Mouse (Mus musculus) erythroblast, embryonic 14.5 days (primary cell): ENCODE measurements around the gene Gpr107.

Experiments used
- GATA1 ChIP-seq: IDR thresholded peaks from 2 replicates; pipeline ENCODE4 v1.6.1; 2012; ENCODE audit warnings: low read length, inconsistent platforms, mixed read lengths
- TAL1 ChIP-seq: IDR thresholded peaks from 3 replicates; pipeline ENCODE4 v1.6.1; 2012; ENCODE audit warnings: low read length, inconsistent platforms, mixed read lengths

DNA sequence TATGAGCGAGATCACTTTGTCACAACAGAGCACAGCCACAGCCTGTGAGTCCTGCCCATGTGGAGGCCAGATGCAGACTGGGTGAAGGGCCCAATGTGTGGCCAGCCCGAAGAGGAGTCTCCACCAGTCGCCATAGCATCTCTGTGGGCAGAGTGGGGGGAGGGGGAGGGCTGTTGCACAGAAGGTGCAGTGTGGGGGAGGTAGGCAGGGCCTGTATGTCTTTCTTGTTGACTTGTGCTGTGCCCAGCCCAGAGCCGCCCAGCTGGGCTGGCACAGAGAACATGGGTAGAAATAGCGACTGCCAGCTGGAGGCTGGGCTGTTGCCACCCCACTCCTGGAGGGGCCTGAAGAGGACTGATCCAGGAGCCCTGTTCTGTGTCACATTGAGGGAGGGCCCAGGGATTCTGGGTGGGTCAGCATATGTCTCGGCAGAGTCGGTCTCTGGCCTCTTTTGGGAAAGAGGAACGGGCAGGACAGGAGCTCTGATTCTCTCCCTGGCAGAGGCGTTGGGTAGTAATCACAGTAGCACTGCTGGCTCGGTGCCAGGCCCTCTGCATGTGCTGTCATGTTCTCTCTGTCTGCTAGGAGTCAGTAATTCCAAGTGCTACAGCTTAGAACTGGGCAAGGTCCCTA is 111.7 kb downstream of the Gpr107 start:
- no peak for TF ChIP-seq TAL1
- no peak for TF ChIP-seq GATA1
